Mouse (Mus musculus) liver, embryonic 16.5 days (tissue): Measurements from ENCODE around the gene Mul1. TPM values are rescaled to one million over a fixed set of nuclear protein-coding genes. Genes with fewer than 3 reads are reported as not detected.
"Not testable (repeated sequence)": the region's sequence is repeated elsewhere in the genome, so short reads cannot be mapped to it uniquely, and the experiment has no call there.

ENCODE experiments used
- ATAC-seq: fragments of 200-750 bp; cut with Nextera tagmentation; 2 replicates; pipeline ENCODE4 v1.8.0; 2017; ENCODE audit warnings: low read depth, mild to moderate bottlenecking, moderate number of reproducible peaks, moderate library complexity
- H3K27ac ChIP-seq: fragments of 300-500 bp; sonication (generic); 2 replicates; pipeline ENCODE4 v1.5.1; 2014; ENCODE audit warnings: mild to moderate bottlenecking, low read length
- H3K27me3 ChIP-seq: fragments of 300-500 bp; sonication (generic); 2 replicates; pipeline ENCODE4 v1.6.1; 2014; ENCODE audit warnings: low read depth, low read length, mixed read lengths; ENCODE audit not compliant: control insufficient read depth, insufficient read depth
- H3K36me3 ChIP-seq: fragments of 300-500 bp; sonication (generic); 2 replicates; pipeline ENCODE4 v1.6.1; 2014; ENCODE audit warnings: mild to moderate bottlenecking; ENCODE audit not compliant: control insufficient read depth, insufficient read depth
- H3K4me1 ChIP-seq: fragments of 300-500 bp; sonication (generic); 2 replicates; pipeline ENCODE4 v1.6.1; 2014; ENCODE audit warnings: low read depth, low read length, mixed read lengths; ENCODE audit not compliant: control insufficient read depth
- H3K4me2 ChIP-seq: fragments of 300-500 bp; sonication (generic); 2 replicates; pipeline ENCODE4 v1.6.1; 2014; ENCODE audit warnings: low read depth, low read length, mixed read lengths
- H3K4me3 ChIP-seq: fragments of 300-500 bp; sonication (generic); 2 replicates; pipeline ENCODE4 v1.5.1; 2014; ENCODE audit warnings: low read depth, mild to moderate bottlenecking, low read length
- H3K9ac ChIP-seq: fragments of 300-500 bp; sonication (generic); 2 replicates; pipeline ENCODE4 v1.6.1; 2014; ENCODE audit warnings: low read depth, low read length
- H3K9me3 ChIP-seq: fragments of 300-500 bp; sonication (generic); replicated peaks from 2 replicates; pipeline ENCODE4 v1.6.1; 2016; ENCODE audit warnings: low read length; ENCODE audit not compliant: control insufficient read depth
- WGBS: fragments of 180-500 bp; shearing (Covaris S2); extraction: QIAGEN DNeasy Blood & Tissue Kit; methylation state at CpG from one replicate; pipeline ENCODE4 v1.1.7; 2014; ENCODE audit not compliant: insufficient replicate concordance; 5-methylcytosine and 5-hydroxymethylcytosine counted together
- polyA plus RNA-seq: library from polyadenylated mRNA; unstranded; fragments of >200 nt; fragmentation: Nextera tagmentation; extraction: Ambion mirVana; gene quantifications from 2 replicates; pipeline ENCODE4 v1.2.1, GENCODE M21; 2015

The Mul1 gene
- polyA plus RNA-seq, 1 experiment from 2014 or later: 8.2 TPM

DNA sequence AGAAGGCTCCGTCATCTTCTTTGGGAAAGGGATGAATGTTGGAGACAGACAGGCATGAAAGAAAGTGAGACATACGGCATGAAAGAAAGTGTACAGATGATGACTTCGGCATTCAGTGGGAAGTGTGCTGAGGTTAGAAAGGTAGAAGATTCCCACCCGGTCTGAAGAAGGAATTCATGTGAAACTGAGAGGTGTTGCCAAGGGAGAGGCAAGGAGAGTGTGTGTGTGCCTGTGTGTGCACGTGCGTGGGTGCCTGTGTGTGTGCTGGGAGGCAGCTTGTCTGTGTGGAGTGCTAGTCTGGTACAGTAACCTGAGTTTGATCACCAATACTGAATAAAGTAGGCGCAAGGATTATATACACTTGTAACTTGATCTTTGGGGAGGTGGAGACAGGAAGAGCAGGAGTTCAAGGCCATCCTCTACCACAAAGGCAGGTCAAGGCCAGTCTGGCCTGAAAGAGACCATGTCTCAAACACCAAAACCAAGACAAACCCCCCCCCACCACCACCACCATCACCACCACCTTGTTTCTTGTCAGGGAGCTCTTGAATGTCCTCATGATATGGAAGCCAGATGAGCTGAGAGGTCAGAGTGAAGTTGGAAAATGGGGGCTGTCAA, 22.9 kb upstream of the Mul1 start:
- no peak for ATAC-seq
- Histone ChIP-seq H3K27ac (no peak overlapping the region), H3K9ac (no peak overlapping the region), H3K4me2 (no peak overlapping the region), H3K4me1 (no peaks in the 10 kb centered on the region), H3K9me3 (no peaks in the 10 kb centered on the region), H3K36me3 (no peaks in the 10 kb centered on the region), H3K27me3 (peaks cover 2% of the 10 kb centered on the region; the same call in 1 of the 2 replicates), H3K4me3 (no peak overlapping the region)
- 42% methylated on average over 7 of the region's 7 CpGs for WGBS

DNA sequence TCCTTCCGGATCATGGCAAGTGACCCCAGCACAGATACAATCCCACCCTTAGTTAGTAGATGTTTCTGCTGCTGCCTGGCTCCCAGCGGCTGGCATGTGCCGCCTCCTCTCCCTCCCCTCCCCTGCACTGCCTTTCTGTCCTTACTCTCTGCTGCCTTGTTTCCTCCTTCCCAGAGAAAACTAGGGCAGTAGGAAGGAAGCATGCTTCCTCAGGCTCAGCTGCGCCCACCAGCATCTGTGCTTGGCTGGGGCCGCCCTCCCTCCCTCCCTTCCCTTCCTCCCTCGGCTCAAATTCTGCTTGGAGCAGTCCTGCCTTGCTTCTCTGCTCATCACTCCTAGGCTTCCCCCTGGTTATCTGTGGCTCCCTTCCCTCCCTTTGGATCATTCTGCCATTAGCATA, 19.7 kb upstream of the Mul1 start:
- H3K27me3 ChIP-seq: peaks cover 2% of the 10 kb centered on the region; the same call in 1 of the 2 replicates

DNA sequence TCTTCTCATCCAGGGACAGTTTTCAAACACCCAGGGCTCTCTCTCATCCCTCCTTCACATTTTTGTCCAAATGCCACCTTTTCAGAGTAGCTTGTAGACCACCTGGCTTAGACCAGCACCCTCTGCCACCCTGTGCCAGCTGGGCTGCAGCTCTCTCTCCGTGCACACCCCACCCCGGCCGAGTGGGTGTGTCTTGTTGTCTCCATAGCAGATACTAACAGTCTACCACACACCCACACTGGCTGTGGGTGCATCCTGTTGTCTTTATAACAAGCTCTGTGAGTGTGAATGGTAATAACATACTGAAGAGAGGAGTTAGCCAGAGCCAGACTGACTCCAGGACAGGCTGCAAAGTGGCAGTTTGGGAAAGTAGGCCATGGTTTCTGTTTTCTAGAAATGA, 18.5 kb upstream of the Mul1 start:
- Histone ChIP-seq H3K4me1 (no peaks in the 10 kb centered on the region), H3K4me2 (no peak overlapping the region), H3K27me3 (peaks cover 2% of the 10 kb centered on the region; the same call in 1 of the 2 replicates), H3K36me3 (no peaks in the 10 kb centered on the region), H3K9ac (no peak overlapping the region), H3K9me3 (no peaks in the 10 kb centered on the region), H3K4me3 (no peak overlapping the region), H3K27ac (no peak overlapping the region)
- ATAC-seq: no peak
- WGBS: 39% methylated on average over 3 of the region's 3 CpGs

More for the DNA sequence above, 19.7 kb upstream of the Mul1 start:
- no peaks in the 10 kb centered on the region for H3K9me3 ChIP-seq
- no peak overlapping the region for H3K27ac ChIP-seq
- 28% methylated on average over 6 of the region's 6 CpGs for WGBS
- no peak overlapping the region for H3K4me2 ChIP-seq
- H3K36me3 ChIP-seq: no peaks in the 10 kb centered on the region
- H3K4me3 ChIP-seq: no peak overlapping the region
- no peak for ATAC-seq
- H3K4me1 ChIP-seq: no peaks in the 10 kb centered on the region
- no peak overlapping the region for H3K9ac ChIP-seq

DNA sequence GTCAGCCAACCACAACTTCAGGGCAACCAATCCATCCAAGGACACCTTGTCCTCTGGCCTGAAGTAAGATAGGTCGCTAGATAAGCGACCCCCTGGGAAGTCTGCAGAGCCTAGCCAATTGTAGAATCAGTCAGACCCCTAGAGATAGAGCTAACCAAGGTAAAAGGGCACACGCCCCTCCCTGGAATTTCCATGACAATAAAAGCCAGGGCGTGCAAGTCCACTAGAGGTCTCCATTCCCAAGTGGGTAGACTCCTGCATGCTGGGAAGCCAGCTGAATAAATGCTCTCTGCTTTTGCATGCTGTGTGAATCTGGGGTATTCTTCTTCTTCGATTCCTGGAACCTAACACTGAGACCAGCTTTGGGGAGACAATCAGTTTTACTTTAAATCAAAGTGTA, 18.1 kb upstream of the Mul1 start:
- H3K4me2 ChIP-seq: no peak overlapping the region
- H3K9me3 ChIP-seq: no peaks in the 10 kb centered on the region
- peaks cover 2% of the 10 kb centered on the region; the same call in 1 of the 2 replicates for H3K27me3 ChIP-seq
- H3K9ac ChIP-seq: no peak overlapping the region
- WGBS: 51% methylated on average over 5 of the region's 5 CpGs
- H3K4me3 ChIP-seq: no peak overlapping the region
- no peaks in the 10 kb centered on the region for H3K4me1 ChIP-seq
- no peak overlapping the region for H3K27ac ChIP-seq
- no peaks in the 10 kb centered on the region for H3K36me3 ChIP-seq
- ATAC-seq: no peak

DNA sequence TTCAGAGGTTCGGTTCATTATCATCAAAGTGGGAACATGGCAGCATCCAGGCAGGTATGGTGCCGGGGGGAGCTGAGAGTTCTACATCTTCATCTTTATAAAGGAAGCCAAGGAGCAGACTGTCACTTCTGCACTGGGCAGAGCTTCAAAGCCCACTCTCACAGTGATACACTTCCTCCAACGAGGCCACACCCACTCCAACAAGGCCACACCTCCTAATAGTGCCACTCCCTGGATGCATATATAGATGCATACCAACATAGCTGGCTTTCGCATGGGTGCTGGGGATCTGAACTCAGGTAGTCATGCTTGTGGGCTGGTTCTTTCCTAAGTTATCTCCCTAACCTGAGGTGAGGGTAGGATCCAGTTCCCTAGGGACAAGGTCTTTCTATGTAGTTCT, 16.6 kb upstream of the Mul1 start:
- H3K36me3 ChIP-seq: no peaks in the 10 kb centered on the region
- 59% methylated on average over 4 of the region's 4 CpGs for WGBS
- no peaks in the 10 kb centered on the region for H3K4me1 ChIP-seq
- H3K9ac ChIP-seq: no peak overlapping the region
- H3K9me3 ChIP-seq: no peaks in the 10 kb centered on the region
- H3K4me2 ChIP-seq: no peak overlapping the region
- ATAC-seq: no peak
- H3K4me3 ChIP-seq: no peak overlapping the region
- no peak overlapping the region for H3K27ac ChIP-seq
- H3K27me3 ChIP-seq: peaks cover 2% of the 10 kb centered on the region; the same call in 1 of the 2 replicates

DNA sequence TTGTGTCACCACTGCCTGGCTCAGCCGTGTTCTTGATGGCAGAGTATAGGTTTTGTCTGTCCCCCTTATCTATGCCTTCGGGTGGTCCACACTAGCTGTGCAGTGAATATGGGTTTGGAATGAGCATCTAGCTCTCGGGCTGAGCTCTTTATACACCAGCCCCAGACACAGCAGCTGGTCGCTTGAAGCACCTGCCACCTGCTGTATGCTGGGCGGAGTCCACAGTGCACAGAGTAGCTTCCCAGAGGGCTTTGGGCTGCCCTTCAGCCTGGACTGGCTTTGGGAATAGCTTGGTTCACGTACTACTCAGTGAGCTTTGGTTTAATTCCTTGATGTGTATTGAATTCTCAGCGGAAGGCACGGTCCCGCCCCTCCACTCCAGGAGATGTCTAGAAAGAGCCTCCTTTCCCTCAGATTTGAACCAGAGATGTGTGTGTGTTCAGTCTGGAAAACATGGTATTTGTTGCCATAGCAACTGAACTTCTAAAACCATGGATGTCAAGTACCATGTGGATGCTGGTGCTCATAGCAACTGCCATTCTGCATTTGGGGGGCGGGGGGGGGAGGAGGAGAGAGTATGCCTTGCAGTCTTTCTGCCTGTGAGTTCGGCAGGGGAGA, 16.0 kb upstream of the Mul1 start:
- WGBS: 42% methylated on average over 11 of the region's 11 CpGs
- Histone ChIP-seq H3K27ac (no peak overlapping the region), H3K9ac (no peak overlapping the region), H3K27me3 (peaks cover 2% of the 10 kb centered on the region; the same call in 1 of the 2 replicates), H3K36me3 (no peaks in the 10 kb centered on the region), H3K4me3 (no peak overlapping the region), H3K4me2 (no peak overlapping the region), H3K4me1 (no peaks in the 10 kb centered on the region), H3K9me3 (no peaks in the 10 kb centered on the region)
- no peak for ATAC-seq

DNA sequence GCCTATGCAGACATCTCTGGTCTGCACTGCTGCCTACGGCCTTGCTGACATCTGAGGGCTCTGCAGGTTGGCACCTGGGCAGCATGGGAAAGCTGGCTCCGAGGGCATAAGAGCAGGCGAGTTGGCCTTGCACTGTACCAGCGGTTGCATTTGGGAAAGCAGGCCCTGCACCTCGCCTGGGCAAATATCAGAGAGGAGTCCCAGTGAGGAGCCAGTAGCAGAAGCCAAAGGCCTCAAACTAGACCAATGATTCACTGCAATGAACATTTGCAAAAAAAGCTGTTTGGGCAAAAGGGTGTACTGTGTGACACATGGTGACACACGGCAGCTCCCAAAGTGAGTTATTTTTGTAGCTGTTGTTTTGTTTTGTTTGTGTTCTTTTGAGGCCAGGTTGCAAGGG, 9.4 kb upstream of the Mul1 start:
- Histone ChIP-seq H3K27me3 (no peaks in the 10 kb centered on the region), H3K4me1 (no peaks in the 10 kb centered on the region), H3K9ac (no peak overlapping the region), H3K4me3 (no peak overlapping the region), H3K36me3 (no peaks in the 10 kb centered on the region), H3K9me3 (no peaks in the 10 kb centered on the region), H3K4me2 (no peak overlapping the region), H3K27ac (no peak overlapping the region)
- no peak for ATAC-seq
- WGBS: 61% methylated on average over 6 of the region's 6 CpGs

DNA sequence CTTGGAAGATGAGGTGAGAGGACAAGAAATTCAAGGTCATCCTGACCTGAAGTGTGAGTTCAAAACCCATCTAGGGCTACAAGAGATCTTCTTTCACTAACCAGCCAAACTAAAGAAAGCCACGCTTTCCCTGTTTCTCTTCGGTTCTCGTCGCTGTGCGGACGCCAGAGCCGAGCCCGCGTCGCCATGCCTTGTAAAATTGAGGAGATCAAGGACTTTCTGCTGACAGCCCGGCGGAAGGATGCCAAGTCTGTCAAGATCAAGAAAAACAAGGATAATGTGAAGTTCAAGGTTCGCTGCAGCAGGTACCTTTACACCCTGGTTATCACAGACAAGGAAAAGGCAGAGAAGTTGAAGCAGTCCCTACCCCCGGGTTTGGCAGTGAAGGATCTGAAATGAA, 8.9 kb upstream of the Mul1 start:
- not testable (repeated sequence) for H3K4me3 ChIP-seq, H3K27ac ChIP-seq, H3K4me1 ChIP-seq, H3K27me3 ChIP-seq, H3K36me3 ChIP-seq, ATAC-seq, H3K9ac ChIP-seq, H3K9me3 ChIP-seq, H3K4me2 ChIP-seq
- 79% methylated on average over 14 of the region's 14 CpGs for WGBS
